Mouse (Mus musculus) spleen, postnatal 36 days (tissue): ENCODE measurements around the gene Fam120a.
A peak's percentile ranks its signal among the peaks of the same experiment; 100 is the strongest.

ENCODE experiments used
- DNase-seq, 2 experiments: peaks; one replicate each; pipeline ENCODE4 v3.0.0; 2022; ENCODE audit warnings: low spot score in 2 of 2, mixed read lengths in 1 of 2

The Fam120a gene

DNA sequence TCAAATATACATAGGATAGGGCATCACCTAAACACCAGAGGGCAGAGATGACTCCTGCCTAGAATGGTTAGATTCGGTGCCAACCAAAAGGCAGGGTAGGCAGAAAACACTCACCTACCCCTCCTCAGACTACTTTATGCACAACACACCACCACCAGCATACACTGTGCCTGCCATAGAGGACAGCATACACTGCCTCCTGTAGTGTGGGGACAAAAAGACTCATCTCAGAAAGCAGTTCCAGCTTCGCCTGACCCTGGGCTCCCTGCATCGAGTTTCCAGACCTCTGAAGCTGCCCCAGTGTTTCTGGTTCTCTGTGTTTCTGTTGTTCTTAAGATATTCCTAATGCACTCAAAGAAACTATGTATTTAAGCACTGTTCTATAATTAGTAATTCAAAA lies 54.7 kb downstream of the Fam120a start:
- DNase-seq = no peak

DNA sequence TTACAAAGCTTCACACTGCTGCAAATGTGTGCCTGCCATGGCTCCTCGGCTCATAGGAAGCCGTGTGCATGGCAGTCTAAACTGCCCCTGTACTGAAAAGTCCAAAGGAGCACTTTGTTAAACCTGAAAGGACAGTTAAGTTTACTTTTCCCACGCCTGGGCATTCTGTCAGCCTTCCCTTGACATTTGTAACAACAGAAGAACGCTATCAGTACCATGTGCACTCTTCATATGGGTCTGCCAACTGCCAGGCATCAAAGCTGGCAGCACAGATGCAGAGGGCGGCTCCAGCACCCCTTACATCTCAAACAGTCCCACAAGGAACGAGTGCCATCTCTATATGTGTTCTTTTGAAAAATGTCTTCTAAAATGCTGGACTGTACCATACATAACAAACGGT lies 56.4 kb downstream of the Fam120a start:
- DNase-seq = no peak

DNA sequence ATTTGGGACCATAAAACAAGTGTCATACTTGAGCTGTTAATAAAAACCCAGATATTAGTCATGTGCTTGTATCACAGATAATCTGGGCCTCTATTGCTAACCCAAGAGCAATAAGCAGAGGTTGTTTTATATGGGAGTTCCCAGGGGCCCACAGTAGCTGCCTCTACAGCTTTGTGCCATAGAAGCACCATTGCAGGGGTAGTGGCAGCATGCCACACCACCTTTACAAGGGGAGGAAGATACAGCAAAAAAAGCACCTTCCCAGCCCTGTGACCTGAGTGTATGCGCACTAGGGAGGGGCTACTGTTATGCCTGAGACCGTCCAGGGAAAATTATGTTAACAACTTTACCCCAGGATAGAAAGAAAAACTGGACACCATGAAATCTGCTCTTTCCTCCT lies 62.4 kb downstream of the Fam120a start:
- no peak for DNase-seq

DNA sequence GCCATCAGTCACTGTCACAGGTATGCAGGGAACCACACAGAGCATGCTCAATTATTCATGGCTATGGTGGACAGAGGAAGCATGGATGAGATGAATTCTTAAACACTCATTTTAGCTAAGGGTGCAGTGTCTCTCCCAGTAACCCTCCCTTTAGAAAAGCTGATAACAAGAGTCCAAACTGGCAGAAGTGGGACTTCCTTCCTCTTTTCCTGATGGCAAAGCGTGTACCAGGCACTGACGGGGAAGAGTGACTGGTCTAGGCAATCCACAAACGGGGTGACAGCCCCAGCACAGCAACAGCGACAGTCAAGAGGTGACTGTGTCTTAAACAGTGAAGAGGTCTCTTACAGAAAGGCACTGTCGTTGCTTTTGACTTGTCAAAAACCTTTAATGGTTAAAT lies 72.4 kb downstream of the Fam120a start:
- DNase-seq = no peak

DNA sequence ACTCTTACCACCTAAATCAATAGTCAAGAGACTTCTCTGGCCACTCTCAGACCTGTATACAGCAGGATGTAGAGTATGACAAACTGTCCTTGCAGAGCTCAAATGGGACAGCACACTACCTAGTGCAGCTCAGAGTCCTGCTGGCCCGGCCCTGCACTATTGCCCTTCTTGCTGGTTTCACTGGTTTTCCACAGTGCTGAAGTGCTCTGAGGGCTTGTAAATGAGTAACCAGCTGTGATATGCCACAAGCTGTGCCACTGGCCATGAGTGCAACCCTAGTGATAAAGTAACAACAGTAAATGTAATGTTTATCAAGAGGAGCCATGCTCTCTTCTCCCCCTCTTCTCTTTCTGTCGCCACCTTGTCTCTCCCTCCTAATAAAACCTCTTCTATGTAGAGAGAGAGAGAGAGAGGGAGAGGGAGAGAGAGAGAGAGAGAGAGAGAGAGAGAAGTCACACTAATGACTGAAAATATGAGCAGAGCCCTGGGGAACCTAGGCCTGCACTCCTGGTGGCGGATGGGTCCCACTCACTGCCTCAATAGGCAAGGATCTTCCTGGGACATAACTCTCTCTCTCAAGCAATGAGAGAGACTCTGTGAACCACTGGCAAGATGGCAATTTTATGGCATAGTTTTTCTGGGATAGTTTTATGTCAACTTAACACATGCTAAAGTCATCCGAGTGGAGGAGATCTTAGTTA lies 77.4 kb downstream of the Fam120a start:
- no peak for DNase-seq

DNA sequence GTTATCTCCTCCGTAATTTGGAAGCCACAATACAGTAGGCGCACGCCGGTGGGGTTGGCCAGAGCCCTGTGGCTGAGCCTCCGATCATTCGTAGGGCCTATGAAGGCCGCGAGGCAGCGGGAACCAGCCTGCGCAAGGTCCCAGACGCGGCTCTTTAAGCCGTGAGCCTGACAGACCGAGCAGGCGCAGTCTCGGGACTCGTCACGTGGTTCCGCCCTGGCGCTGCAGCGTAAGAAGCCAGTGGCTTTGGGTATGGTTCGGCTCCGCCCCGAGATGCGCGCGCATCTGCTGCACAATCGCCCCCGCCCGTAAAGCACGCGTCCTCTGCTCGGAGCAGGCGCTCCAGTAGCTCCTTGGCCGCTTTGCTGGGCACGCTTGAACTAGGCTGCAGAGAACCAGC lies 89.3 kb downstream of the Fam120a start:
- DNase-seq = peak; percentile 98

DNA sequence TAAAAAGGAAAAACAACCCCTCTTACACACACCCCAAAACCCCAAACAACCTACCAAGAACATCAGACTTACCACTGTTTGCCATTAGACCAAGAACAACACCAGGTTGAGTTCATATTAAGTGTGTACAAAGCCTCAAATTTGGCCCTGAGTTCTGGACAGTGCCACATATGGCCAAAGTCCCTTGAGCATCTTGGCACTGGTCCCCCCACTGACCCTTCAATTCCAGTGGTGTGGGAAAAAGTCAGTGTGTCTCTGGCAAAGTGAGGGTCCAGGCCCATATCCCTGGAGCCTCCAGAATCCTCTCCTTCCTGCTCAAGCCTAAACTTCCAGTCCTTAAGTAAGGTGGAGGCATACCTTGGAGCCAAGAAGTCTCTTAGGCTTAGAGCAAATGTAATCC lies 90.0 kb downstream of the Fam120a start:
- no peak for DNase-seq

DNA sequence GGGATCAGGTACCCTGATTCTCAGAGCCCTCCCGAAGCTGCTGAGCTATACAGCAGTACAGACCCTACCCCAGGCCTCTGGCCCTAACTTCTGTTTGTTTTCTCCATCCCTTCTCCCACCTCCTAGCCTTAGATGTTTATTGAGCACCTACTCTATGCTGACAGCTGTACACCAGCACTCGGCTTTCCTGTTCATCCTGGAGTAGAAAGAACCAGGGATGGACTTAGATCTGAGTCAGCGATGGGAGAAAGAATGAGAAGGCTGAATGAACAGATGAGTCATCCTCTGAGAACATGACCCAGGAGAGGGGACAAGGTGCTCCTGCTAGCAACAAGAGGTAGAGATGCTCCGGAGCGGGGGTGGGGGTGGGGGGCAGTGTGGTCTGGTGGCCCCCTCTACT lies 95.1 kb downstream of the Fam120a start:
- no peak for DNase-seq

DNA sequence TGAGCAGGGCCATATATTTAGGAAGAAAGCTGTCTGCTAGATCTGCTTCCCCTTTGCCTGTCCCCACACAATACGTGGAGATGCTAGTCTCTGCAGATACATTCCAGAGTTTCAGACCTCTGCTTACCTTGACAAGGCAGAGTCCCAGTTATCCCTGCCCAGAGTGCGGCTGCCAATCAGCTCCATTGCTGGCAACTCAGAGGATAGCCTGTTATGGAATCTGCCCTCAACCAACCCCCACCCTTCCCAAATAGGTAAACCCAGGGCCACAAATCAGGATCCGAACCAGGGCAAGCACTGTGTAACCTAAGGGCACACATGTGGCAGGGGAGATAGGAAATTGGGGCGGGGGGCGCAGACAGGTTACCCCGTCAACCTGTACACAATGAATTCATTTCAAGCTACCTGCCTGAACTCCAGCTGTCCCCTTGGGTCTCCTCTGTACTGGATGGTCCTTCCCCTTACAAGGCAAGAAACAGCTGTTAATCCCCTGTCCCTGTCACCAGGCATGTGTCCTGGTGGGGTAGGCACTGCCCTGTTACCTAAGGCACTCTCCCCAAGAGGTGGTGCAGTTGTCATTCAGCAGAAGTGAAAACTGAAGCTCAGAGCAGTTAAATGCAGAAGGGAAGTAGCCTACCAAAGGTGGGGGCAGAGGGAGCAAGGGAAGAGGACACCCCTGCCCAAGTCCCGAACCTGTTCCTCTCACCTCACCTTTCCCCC lies 95.8 kb downstream of the Fam120a start:
- peak; percentile 68 for DNase-seq

DNA sequence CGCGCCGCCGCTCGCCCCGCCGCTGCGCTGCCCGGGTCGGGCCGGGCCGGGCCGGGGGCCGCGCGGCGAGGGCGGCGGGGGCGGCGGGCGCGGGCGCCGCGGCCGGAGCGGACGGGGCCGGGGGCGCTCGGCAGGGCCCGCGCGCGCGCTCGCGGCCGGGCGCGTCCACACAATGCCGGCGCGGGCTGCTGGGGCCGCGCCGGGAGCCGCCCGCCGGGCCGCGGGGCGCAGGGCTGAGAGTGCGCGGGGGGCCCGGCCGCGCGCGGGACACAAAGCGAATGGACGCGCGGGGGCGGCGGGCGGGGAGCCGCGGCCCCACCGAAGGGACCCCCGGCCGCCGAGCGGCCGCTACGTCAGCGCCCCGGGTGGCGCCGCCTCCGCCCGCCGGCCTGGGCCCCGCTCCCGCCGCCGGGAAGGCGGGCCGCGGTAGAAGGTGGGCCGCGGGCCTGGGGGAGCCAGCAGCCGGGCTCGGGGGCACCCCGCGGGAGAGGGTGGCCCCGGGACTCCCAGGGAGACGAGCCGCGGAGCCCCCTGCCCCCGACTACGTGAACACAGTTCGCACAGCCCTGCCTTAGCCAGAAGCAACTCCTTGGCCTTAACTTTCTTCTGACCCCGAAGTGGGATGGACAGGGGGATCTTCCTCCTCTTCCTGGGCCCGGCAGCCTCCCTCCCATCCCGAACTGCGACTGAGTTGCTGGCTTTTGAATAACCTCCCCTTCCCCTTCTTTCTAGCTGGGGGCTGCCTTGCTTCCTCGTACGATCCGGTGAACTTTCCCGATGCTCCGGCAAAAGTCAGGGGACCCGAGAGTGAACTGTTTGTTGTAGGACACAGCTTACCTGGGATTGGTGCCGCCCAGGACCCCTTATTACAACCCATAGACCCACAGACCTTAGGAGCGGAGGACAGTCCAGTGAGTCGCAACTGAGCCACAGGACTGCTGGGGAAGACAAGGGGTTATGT lies 96.8 kb downstream of the Fam120a start, which contains the start of gene Phf2:
TSS of gene Phf2 (minus strand) at position 349 of the 961 bp plus-strand sequence.
- DNase-seq = no peak

DNA sequence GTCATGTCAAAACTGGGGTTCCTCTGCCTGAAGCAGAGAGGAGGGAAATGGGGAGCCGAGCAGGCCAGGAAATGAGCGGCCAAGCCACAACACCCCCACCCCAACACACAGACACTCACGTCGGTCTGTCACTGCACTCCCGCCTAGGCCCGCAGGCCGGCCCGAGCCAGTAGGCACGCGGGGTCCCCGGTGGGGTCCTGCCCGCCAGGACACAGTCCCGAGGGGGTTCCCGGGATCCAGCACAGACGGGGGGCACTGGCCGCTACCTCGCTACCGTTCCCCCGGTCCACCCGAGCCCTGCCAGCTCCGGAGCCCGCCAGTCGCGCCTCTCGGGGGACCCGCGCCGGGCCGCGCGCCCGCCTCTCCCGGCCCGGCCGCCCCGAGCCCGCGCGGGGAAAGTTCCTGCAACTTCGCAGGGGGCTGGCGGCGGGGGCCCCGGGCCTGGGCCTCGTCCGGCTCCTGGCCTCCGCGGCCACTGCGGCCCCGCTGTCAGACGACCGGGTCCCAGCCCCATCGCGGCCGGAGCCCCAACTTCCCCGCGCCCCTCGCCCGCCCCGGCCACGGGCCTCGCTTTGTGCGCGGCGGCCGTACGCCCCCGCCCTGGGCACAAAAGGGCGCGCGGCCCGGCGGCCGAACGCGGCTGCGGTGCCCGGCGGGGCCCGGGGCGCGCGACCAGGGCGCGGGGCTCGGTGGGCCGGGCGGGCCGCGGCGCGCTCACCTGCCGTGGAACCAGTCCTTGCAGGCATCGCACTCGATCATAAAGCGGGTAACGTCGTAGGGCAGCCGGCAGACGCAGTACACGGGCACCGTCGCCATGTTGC lies 97.7 kb downstream of the Fam120a start:
- peak; percentile 45 to 52 for DNase-seq

DNA sequence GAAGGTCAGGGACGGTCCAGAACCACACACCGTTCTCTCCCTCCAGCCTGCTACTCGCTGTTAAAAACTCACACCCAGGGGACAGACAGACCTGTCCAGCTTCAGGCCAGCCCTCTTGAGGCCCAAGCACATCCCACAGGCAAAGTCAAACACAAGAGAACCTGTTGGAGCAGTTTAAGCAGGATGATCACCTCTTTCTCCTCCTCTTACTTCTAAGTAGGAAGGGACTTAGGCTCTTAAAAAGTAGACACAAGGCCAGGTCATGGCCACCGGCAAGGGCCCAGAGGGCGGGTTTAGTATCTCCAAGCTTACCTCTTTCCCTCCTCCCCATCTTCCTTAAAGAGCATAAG lies 98.2 kb downstream of the Fam120a start:
- no peak for DNase-seq

DNA sequence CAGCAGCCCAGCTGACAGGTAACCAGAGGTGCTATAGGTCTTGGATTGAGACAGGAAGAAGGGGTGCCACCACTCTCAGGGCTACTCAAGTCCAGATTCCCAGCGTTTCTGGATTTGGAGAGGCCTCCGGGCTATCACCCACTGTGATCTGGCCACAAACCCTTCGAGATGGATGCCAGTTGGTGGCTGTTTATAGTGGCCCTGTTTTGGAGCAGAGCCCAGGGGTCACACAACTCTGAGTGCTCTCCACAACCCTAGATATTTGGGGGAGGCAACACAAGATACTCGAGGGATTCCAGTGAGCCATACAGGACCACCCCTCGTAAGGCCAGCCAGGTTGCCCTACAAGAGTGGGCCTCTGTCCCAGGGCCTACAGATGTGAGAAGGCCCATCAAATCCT lies 98.7 kb downstream of the Fam120a start:
- no peak for DNase-seq

DNA sequence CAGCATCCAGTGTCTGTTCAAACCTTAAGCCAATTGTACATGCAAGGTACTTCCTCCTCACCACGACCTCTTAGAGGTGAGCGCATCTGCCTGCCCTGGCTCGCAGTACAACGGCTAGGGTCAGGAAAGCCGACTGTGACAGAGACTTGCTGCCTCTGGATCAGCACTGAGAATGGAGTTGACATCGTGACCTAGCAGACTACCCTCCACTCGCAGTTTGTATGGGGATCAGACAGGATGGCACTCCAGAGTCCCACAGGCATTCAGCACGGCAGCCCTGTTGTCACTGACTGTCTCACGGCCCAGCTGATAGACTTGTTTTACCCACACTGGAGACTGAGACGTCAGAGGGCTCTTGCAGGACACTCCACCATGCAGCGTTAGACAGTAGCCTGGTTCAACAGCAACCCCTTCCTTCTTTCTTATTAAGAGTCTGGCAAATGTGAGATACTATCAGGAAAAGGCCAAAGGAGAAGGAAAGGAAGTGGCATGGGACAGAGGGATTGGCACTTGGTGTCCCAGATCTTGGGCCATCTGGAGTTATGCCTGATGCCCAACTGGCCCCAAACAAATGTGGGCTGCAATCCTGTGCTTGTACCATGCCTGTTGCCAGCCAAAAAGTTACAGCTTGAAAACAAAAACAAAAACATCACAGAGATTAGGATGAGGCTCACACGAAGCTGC lies 103.0 kb downstream of the Fam120a start:
- DNase-seq = no peak

DNA sequence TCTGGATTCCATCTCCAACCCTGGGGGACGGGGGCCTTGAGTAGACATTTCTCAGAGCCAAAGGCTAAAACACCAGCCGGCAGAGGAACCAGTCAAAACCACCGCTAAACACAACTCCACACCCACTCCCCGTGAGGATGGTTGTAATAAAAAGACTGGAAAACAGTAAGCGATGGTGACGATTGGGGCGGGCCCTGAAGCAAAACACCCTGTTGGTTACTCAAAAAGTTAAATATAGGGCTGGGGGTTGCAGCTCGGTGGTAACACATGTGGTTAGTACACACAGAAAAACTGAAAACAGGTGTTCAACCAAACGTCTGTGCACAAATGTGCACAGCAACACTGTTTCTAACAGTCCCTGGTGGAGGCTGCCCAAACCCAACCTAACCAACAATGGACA lies 104.3 kb downstream of the Fam120a start:
- peak in 1 of 2 experiments; percentile 40 for DNase-seq

DNA sequence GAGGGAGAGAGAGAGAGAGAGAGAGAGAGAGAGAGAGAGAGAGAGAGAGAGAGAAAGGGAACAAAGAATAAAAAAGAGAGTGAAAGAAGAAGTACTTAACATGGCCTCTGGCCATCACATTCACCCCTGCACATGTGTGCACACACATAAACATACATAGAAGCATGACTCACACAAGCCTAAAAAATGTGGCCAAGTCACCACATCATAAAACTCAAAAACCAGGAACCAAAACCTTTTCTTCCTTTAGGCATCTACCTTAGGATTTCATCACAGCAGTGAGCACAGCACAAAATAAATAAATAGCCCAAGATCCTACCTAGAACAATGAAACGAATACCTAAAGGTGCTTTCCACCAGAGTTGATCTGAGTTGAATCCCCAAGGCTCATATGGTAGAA lies 105.9 kb downstream of the Fam120a start:
- DNase-seq = no peak

DNA sequence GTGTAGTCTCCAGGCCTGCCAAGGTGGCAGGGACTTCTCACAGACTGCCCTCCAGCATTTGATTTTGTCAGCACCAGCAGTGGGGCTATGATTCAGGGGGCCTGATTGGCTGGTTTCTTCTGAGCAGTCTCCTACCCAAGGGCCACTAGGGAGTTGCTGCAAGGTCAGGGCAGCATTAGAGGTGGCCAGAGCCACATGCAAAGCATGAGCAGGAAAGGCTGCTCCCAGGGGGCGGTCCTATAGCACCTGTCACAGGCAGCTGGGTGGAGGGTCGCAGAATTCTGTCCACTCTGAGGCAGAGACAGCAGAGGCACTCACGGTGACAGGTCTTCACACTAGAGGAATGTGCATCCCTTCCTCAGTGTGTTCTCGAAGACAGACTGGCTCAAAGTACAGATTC lies 109.0 kb downstream of the Fam120a start:
- peak; percentile 44 to 48 for DNase-seq

DNA sequence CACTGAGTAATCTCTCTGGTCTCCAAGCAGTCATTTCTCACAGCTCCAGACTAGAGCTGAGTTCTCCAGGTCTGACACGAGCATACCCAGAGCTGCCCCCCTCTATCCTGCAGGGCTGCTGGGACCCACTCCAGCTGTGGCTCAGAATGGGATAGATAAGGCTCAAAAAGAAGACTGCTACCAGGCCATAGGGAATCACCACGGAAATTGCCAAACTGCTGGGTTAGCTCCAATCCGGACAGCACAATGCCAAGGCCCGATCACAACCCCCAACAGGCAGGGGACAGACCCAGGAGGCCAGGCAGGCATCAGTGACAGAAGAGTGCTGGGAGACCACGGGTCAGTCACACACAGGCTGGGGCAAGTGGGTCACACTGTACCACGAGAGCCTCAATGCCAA lies 109.8 kb downstream of the Fam120a start:
- no peak for DNase-seq

DNA sequence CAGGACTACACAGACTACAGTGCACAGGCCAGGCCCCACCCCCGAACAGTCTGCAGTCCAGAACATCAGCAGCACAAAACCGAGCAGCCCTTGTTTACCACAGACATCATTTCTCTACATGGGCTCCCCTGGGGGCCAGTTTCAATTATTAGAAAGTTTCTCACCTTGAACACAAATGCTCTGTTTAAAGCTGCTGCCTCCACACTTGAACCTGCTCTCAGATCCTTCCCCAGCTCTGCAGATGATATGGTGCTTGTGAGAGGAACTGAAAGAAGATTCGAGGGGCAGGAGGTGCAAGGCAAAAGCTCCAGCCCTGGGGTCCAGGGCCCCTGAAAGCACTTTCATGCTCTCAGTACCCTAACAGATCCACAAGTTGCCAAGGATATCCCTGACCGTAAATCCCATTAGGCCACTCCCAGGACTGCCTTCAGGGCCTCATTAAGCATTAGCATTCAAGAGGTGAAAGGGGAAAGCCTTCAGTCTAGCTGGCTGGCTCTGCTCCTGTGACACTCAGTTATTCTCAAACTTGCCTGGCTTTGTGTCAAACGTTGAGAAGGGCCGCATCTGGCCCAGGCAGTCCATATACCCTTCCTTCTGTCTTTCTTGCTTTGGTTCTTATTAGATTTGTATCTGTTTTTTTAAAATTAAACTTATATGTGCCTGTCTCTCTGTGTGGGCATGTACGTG lies 110.4 kb downstream of the Fam120a start:
- DNase-seq = peak; percentile 74 to 78

DNA sequence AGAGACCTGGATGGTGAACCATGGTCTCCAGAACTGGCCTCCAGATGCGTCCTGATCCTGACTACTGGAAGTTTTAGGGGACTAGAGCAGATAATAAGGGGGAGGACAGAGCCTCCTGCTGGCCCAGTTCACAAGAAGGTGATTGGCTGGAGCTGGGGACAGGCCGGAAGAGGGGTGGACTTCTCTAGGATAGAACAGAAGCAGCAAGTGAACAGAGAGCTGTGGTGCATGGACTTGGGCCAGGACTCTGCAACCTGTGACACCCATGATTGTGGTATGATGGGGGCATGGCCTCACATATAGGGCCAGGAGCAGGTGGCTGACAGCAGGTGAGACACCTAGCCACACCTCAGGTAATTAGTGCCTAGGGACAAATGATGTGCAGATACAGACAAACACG lies 113.9 kb downstream of the Fam120a start:
- no peak for DNase-seq
